Mouse (Mus musculus): ENCODE data around the gene Mapkapk3. TPM values are rescaled to one million over a fixed set of nuclear protein-coding genes. Genes with fewer than 3 reads are reported as not detected.
A peak's percentile ranks its signal among the peaks of the same experiment; 100 is the strongest.

Mapkapk3 gene
- polyA plus RNA-seq (2014; fragmentation: Nextera tagmentation; extraction: Ambion mirVana), result 2.1 and 2.2 TPM in 2 replicates

DNA sequence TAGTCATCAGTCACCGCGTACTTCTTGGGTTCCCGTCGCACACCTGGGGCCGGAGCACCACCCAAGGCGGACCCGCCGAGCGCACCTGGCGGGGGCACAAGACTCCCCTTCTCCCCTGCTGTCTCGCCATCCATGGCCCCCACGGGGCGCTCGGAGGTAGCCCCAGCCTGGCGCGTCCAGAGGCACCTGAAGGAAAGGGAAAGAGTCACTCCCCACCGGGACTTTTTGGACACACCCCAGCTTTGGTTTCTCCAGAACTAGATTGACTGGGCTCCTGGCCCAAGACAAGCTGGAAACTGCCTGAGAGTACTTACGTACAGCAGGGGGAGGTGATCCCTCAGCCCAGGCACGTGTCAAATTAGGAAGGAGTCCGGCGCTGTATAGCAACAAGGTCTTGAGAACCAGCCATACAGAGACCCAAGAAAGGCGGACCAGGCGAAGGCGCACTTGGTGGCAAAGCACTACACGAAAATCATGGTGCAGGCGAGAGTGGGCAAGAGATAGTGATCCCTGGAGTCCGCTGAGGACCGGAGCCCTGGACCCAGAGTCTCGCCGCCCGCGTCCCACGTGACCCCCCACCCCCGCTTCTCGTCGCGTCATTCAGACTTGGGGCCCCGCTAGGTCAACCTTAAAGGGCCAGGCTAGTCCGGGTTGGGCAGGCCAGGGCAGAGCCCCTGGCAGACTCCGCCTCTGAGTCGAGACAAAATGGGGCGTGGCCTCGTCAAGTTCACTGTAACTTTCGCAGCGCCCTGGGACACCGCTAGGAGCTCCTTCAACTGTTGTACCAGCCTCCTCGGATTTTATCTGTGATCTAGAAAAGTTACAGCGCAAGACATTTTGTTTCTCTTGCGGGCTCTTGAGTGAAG, at the start of gene Mapkapk3:
Mapkapk3 (minus strand) TSS at position 667 of the 866 bp plus-strand sequence.
- H3K4me1 ChIP-seq (ENCODE audit: control insufficient read depth, insufficient read depth, low read length), result peaks cover 5% of the 10 kb centered on the region; the same call in 1 of the 2 replicates
- H3K4me2 ChIP-seq (ENCODE audit: low read depth, low read length), result peak within 1 kb of the TSS; percentile 51
- no peak within 1 kb of the TSS for H3K27ac ChIP-seq (ENCODE audit: low read depth, low read length)
- peak; percentile 54; the same call in 1 of the 2 replicates for ATAC-seq (ENCODE audit: low read depth)
- H3K27me3 ChIP-seq (ENCODE audit: control insufficient read depth, insufficient read depth, low read length), result peaks cover 2% of the 10 kb centered on the region; the same call in 1 of the 2 replicates
- no peaks in the 10 kb centered on the region for H3K9me3 ChIP-seq (ENCODE audit: control insufficient read depth, low read length)
- H3K4me3 ChIP-seq (ENCODE audit: low read depth, low read length), result peak within 1 kb of the TSS; percentile 27
- no peak within 1 kb of the TSS for H3K9ac ChIP-seq (replicated peaks; ENCODE audit: low read depth, low read length)
- no peaks in the 10 kb centered on the region for H3K36me3 ChIP-seq (ENCODE audit: control insufficient read depth, insufficient read depth, low read length)
- 3% methylated on average over 49 of the region's 49 CpGs for WGBS

DNA sequence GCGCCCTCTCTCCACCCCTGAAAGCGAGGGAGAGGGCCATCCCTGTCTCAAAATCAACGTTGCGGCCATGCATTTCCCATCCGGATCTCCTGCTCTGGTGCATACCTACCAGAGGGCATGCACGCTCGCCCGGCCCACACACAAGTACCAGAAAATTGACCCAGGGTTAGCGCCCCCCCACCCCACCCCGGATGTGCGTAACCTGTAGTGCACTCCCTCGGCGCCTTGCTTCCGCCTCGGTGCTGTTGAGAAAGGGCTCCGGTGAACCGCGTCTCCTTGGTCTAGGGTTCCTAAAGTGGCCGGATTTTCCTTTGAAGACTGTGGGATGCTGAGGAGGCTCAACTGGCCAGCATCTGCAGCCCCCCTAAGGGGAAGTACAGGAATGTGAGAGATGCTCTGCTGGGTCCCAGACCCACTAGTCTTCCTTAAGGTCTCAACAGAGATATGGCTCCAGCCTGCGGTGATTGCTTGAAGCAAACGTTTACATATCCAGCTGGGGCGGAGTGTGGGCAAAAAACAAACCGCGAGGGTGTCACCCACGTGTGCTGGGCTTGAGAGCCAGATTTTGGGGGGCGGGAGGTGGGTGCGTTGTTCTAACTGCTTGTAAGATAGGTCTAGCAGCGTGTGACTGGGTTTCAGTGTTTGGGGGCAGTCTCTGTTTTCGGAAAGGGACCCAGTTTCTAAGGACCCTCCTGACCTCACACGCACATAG, 48.7 kb upstream of the Mapkapk3 start, which contains the start of gene Hemk1:
Hemk1 (minus strand) TSS at position 179 of the 712 bp plus-strand sequence.
- Histone ChIP-seq H3K4me2 (ENCODE audit: low read depth, low read length) (peak within 1 kb of the TSS; percentile 92), H3K4me1 (ENCODE audit: control insufficient read depth, insufficient read depth, low read length) (peaks cover 20% of the 10 kb centered on the region), H3K9ac (replicated peaks; ENCODE audit: low read depth, low read length) (peak within 1 kb of the TSS; percentile 69), H3K27ac (ENCODE audit: low read depth, low read length) (peak within 1 kb of the TSS; percentile 60), H3K27me3 (ENCODE audit: control insufficient read depth, insufficient read depth, low read length) (no peaks in the 10 kb centered on the region), H3K36me3 (ENCODE audit: control insufficient read depth, insufficient read depth, low read length) (no peaks in the 10 kb centered on the region), H3K9me3 (ENCODE audit: control insufficient read depth, low read length) (no peaks in the 10 kb centered on the region), H3K4me3 (ENCODE audit: low read depth, low read length) (peak within 1 kb of the TSS; percentile 59)
- WGBS, result 4% methylated on average over 30 of the region's 30 CpGs
- peak; percentile 78 for ATAC-seq (ENCODE audit: low read depth)

DNA sequence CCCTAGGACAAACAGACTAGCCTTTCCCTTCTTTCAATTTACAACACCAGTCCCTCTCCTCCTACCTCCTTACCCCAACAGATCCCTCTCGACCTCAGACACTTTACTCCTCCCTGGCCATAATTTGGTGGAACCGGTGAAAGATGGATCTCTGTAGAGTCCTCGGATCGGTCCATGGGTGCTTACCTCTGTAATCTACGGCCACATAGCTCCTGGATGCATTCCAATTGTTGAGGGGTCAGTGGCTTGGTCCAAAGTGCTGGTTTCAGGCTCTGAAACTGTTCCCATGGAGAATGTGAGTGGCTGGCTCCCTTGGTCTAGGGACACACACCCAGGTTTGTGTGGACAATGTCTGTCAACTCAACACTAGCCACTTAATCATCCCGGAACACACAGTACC, 46.7 kb upstream of the Mapkapk3 start:
- no peak for ATAC-seq (ENCODE audit: low read depth)
- H3K27me3 ChIP-seq (ENCODE audit: control insufficient read depth, insufficient read depth, low read length), result no peaks in the 10 kb centered on the region
- 0 out of 2 replicates have a peak, but pooled peaks cover 6% of the 10 kb centered on the region for H3K36me3 ChIP-seq (ENCODE audit: control insufficient read depth, insufficient read depth, low read length)
- H3K4me2 ChIP-seq (ENCODE audit: low read depth, low read length), result no peak overlapping the region
- no peaks in the 10 kb centered on the region for H3K9me3 ChIP-seq (ENCODE audit: control insufficient read depth, low read length)
- H3K27ac ChIP-seq (ENCODE audit: low read depth, low read length), result no peak overlapping the region
- H3K4me3 ChIP-seq (ENCODE audit: low read depth, low read length), result no peak overlapping the region
- 88% methylated on average over 6 of the region's 6 CpGs for WGBS
- H3K9ac ChIP-seq (replicated peaks; ENCODE audit: low read depth, low read length), result no peak overlapping the region
- peaks cover 20% of the 10 kb centered on the region for H3K4me1 ChIP-seq (ENCODE audit: control insufficient read depth, insufficient read depth, low read length)

DNA sequence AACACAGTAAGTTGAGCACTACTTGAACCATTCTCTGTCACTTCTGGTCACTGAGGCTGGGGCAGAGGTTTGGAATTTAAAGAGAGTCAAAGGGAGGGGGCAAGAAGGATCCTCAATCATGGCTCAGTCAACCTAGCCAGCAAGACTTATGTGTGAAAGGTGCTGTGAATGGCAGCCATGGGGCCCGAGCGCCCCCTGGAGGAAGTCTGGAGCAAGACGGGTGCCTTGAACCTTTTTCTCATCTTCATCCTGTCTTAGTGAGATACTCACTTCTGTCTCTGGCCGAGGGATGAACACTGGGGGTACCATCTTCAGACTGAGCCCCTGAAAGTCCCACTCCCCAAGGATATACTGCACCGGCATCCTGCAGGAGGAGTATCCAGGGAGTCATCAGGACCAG, 46.2 kb upstream of the Mapkapk3 start:
- WGBS, result 15% methylated on average over 5 of the region's 5 CpGs
- H3K27me3 ChIP-seq (ENCODE audit: control insufficient read depth, insufficient read depth, low read length), result no peaks in the 10 kb centered on the region

DNA sequence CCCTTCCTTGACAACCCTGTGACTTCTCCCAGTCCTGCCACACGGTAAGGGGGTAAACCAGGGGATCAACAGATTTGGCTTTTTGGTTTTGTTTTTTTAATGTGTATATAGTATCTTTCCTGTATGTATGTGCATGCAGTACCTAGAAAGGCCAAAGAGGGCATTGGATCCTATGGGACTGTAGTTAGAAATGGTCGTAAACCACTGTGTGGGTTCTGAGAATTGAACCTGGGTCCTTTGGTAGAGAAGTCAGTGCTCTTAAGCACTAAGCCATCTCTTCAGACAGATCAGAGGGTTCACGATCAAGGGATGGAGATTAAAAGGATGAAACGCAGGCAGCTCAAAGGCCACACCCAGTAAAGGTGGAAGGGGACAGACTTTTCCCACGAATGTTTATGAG, 45.4 kb upstream of the Mapkapk3 start:
- 89% methylated on average over 5 of the region's 5 CpGs for WGBS
- Histone ChIP-seq H3K4me1 (ENCODE audit: control insufficient read depth, insufficient read depth, low read length) (peaks cover 16% of the 10 kb centered on the region), H3K4me3 (ENCODE audit: low read depth, low read length) (no peak overlapping the region), H3K27ac (ENCODE audit: low read depth, low read length) (no peak overlapping the region), H3K9me3 (ENCODE audit: control insufficient read depth, low read length) (no peaks in the 10 kb centered on the region), H3K4me2 (ENCODE audit: low read depth, low read length) (no peak overlapping the region), H3K36me3 (ENCODE audit: control insufficient read depth, insufficient read depth, low read length) (0 out of 2 replicates have a peak, but pooled peaks cover 6% of the 10 kb centered on the region), H3K9ac (replicated peaks; ENCODE audit: low read depth, low read length) (no peak overlapping the region), H3K27me3 (ENCODE audit: control insufficient read depth, insufficient read depth, low read length) (no peaks in the 10 kb centered on the region)
- no peak for ATAC-seq (ENCODE audit: low read depth)

More for the DNA sequence above, 46.2 kb upstream of the Mapkapk3 start:
- ATAC-seq (ENCODE audit: low read depth), result no peak
- H3K4me2 ChIP-seq (ENCODE audit: low read depth, low read length), result no peak overlapping the region
- H3K27ac ChIP-seq (ENCODE audit: low read depth, low read length), result no peak overlapping the region
- 0 out of 2 replicates have a peak, but pooled peaks cover 6% of the 10 kb centered on the region for H3K36me3 ChIP-seq (ENCODE audit: control insufficient read depth, insufficient read depth, low read length)
- peaks cover 17% of the 10 kb centered on the region for H3K4me1 ChIP-seq (ENCODE audit: control insufficient read depth, insufficient read depth, low read length)
- H3K9me3 ChIP-seq (ENCODE audit: control insufficient read depth, low read length), result no peaks in the 10 kb centered on the region
- no peak overlapping the region for H3K9ac ChIP-seq (replicated peaks; ENCODE audit: low read depth, low read length)
- no peak overlapping the region for H3K4me3 ChIP-seq (ENCODE audit: low read depth, low read length)

DNA sequence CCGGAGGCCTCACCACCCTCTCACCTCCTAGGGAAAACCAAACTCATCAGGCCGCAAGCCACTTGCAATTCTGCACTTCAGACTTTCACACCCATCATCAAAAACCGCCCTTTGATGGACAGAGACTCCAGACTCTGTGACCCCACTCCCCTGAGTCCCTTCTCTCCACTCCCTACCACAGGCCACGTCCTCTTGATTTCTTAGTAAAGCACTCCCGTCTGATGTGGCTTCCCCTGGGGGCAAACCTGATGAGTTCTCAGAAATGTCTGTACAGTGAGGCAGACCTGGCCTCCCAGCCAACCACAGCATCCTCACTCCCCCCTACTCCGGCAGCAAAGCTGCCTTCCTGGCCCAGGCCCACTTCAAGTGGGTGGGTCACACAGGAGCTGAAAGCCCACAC, 44.7 kb upstream of the Mapkapk3 start:
- Histone ChIP-seq H3K4me1 (ENCODE audit: control insufficient read depth, insufficient read depth, low read length) (peaks cover 11% of the 10 kb centered on the region), H3K4me2 (ENCODE audit: low read depth, low read length) (no peak overlapping the region), H3K9ac (replicated peaks; ENCODE audit: low read depth, low read length) (no peak overlapping the region), H3K4me3 (ENCODE audit: low read depth, low read length) (no peak overlapping the region), H3K27me3 (ENCODE audit: control insufficient read depth, insufficient read depth, low read length) (no peaks in the 10 kb centered on the region), H3K27ac (ENCODE audit: low read depth, low read length) (no peak overlapping the region), H3K36me3 (ENCODE audit: control insufficient read depth, insufficient read depth, low read length) (0 out of 2 replicates have a peak, but pooled peaks cover 6% of the 10 kb centered on the region), H3K9me3 (ENCODE audit: control insufficient read depth, low read length) (no peaks in the 10 kb centered on the region)
- 86% methylated on average over 6 of the region's 6 CpGs for WGBS
- ATAC-seq (ENCODE audit: low read depth), result no peak

DNA sequence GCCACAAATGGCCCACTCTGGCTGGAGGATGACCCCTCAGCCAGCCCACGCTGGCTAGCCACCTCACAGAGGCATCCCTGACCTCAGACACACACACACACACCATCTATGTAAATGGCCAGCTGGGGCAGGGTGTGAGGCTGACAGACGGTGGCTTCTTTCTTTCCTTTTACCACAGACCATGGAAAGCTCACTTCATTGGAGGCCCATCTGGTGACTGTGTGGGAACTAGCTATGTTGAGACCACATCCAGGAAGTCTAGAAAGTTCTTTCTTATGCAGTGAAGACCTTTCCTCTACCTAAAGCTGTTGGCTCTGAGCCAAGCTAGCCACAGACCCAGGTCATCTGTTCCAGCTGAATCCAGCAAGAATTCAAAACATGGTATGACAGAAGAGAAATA, 44.0 kb upstream of the Mapkapk3 start:
- Histone ChIP-seq H3K36me3 (ENCODE audit: control insufficient read depth, insufficient read depth, low read length) (0 out of 2 replicates have a peak, but pooled peaks cover 6% of the 10 kb centered on the region), H3K9me3 (ENCODE audit: control insufficient read depth, low read length) (no peaks in the 10 kb centered on the region), H3K27ac (ENCODE audit: low read depth, low read length) (no peak overlapping the region), H3K4me2 (ENCODE audit: low read depth, low read length) (no peak overlapping the region), H3K4me1 (ENCODE audit: control insufficient read depth, insufficient read depth, low read length) (peaks cover 8% of the 10 kb centered on the region), H3K9ac (replicated peaks; ENCODE audit: low read depth, low read length) (no peak overlapping the region), H3K4me3 (ENCODE audit: low read depth, low read length) (no peak overlapping the region), H3K27me3 (ENCODE audit: control insufficient read depth, insufficient read depth, low read length) (no peaks in the 10 kb centered on the region)
- WGBS, result 77% methylated on average over 2 of the region's 2 CpGs
- ATAC-seq (ENCODE audit: low read depth), result no peak

DNA sequence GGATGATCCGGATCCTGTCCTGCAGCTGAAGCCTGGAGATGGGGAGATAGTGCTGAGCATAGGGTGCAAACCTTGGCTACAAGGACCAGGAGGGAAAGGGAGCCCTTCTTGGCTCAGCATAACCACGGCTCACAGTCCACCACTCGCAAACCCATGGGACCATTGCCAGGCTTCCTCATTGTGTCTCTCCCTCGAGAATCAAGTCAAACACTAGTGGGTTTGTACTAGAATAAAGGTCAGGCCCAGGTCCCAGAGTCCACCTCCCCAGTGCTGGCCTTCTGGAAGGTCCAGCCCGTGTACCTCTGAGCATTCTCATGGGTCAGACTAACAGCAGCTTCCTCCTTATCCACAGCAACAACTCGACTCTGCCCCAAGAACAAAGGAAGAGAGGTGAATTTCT, 41.1 kb upstream of the Mapkapk3 start:
- ATAC-seq (ENCODE audit: low read depth), result no peak
- 0 out of 2 replicates have a peak, but pooled peaks cover 6% of the 10 kb centered on the region for H3K36me3 ChIP-seq (ENCODE audit: control insufficient read depth, insufficient read depth, low read length)
- 79% methylated on average over 6 of the region's 6 CpGs for WGBS

More for the DNA sequence above, 41.1 kb upstream of the Mapkapk3 start:
- Histone ChIP-seq H3K4me3 (ENCODE audit: low read depth, low read length) (no peak overlapping the region), H3K27ac (ENCODE audit: low read depth, low read length) (no peak overlapping the region), H3K9me3 (ENCODE audit: control insufficient read depth, low read length) (no peaks in the 10 kb centered on the region), H3K27me3 (ENCODE audit: control insufficient read depth, insufficient read depth, low read length) (no peaks in the 10 kb centered on the region), H3K4me1 (ENCODE audit: control insufficient read depth, insufficient read depth, low read length) (no peaks in the 10 kb centered on the region), H3K4me2 (ENCODE audit: low read depth, low read length) (no peak overlapping the region), H3K9ac (replicated peaks; ENCODE audit: low read depth, low read length) (no peak overlapping the region)

Measured in neural tube, embryonic 14.5 days (tissue).